Mouse (Mus musculus): ENCODE results near the gene 2300002M23Rik. TPM values are rescaled to one million over a fixed set of nuclear protein-coding genes. Genes with fewer than 3 reads are reported as not detected.
A peak's percentile ranks its signal among the peaks of the same experiment; 100 is the strongest.

Gene 2300002M23Rik
- polyA plus RNA-seq, 1 experiment, result not detected

DNA sequence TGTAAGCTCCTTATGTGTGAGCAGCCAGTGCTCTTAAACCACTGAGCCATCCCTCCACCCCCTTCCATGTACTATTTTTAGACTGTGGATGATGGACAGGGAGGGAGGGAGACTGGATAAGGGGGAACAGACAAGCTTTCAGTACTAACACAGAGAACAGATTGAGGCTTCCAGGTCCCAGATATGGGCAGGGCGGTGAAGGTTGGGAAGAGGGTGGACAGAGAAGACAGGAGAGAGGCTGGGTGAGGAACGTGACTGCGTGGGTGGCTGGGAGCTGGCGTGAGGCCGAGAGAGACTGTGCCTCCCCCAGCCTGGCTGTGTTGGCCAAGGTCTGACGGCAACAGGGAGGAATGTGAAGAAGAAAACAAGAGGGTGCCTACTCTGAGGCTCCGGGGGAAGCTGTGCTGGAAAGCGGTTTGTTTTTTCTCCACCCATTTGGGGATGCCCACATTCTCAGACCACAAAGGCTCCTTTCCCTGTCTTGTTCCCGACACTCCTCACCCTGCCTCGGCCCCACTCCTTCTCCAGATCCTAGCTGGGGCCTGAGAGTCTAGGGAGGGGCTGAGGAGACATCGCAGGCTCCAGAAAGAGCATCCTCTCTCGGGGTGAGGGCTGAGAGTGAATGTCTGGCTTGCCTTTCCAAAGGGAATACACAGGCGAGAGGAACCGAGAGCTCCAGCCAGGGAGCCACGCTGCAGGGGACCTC lies 17.7 kb upstream of the 2300002M23Rik start:
- Histone ChIP-seq H3K4me3 (ENCODE audit: insufficient read depth, low read depth, low read length) (no peak overlapping the region), H3K27ac (replicated peaks; ENCODE audit: low read depth, low read length) (peak overlapping the region; percentile 65), H3K4me1 (ENCODE audit: control insufficient read depth, insufficient read depth, insufficient read length, low read length) (peaks cover 10% of the 10 kb centered on the region)

DNA sequence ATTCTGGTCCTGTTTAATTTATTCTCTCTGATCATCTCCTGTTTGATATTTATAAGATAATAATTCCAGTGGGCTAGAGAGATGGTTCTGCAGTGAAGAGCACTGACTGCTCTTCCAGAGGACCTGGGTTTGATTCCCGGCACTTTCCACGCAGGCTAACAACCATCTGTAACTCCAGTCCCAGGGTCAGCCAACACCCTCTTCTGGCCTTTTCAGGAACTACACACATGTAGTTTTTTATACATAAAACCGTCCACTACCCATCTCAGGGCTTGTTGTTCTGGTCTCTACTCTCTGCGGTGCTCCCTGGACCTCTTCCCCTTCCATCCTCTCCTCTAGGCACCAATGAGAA lies 17.1 kb upstream of the 2300002M23Rik start:
- Histone ChIP-seq H3K27ac (replicated peaks; ENCODE audit: low read depth, low read length) (peak overlapping the region; percentile 53; the same call in 1 of the 2 replicates), H3K4me3 (ENCODE audit: insufficient read depth, low read depth, low read length) (no peak overlapping the region), H3K4me1 (ENCODE audit: control insufficient read depth, insufficient read depth, insufficient read length, low read length) (peaks cover 10% of the 10 kb centered on the region)

DNA sequence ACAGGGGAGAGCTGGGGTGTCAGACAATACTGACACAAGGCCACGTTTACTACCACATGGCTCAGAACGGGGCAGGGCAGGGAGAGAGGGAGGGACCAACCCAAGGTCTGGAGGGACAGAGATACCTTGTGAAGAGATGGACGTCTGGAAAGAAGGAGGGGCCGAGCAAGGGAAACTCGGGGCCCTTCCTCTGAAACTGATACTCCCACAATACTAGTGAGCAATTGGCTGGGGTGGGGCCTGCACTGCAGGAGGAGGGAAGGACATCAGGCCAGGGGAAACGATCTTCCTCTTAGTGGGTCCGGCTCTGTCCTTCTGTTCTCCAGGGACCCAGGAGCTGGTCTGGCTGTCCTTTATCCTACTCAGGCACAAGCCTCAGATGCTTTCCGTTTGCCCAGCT lies 16.4 kb upstream of the 2300002M23Rik start:
- no peak overlapping the region for H3K4me3 ChIP-seq (ENCODE audit: insufficient read depth, low read depth, low read length)
- peaks cover 10% of the 10 kb centered on the region for H3K4me1 ChIP-seq (ENCODE audit: control insufficient read depth, insufficient read depth, insufficient read length, low read length)
- H3K27ac ChIP-seq (replicated peaks; ENCODE audit: low read depth, low read length), result no peak overlapping the region

DNA sequence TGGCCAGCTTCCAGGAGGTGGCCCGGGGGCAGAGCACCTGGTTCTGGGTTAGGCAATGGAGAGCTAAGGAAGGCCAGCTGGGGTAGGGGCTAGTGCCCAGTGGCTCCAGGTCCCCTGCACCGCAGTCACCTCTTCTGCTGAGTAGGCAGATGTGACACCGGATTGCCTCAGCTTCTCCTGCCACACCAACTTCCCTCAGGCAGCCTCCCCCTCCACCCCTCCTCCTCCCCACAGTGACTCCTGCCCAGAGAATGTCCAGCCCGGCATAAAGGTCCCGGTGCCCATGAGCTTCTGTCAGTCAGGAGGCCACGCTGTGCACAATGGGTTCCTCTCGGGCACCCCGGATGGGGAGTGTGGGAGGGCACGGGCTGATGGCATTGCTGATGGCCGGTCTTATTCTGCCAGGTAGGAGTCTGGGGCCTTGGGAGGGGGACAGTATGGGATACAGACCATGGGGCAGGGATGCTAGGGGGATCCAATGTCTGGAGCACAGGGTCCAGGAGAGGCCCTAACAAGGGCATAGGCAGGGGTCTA lies 15.3 kb upstream of the 2300002M23Rik start, which contains the start of gene Cdsn:
Gene Cdsn (plus strand): TSS at position 248 of the 534 bp plus-strand sequence.
- peak within 1 kb of the TSS; percentile 32 for H3K4me3 ChIP-seq (ENCODE audit: insufficient read depth, low read depth, low read length)
- H3K27ac ChIP-seq (replicated peaks; ENCODE audit: low read depth, low read length), result 0 out of 2 replicates have a peak within 1 kb of the TSS, but pooled peaks have one; percentile 20
- H3K4me1 ChIP-seq (ENCODE audit: control insufficient read depth, insufficient read depth, insufficient read length, low read length), result peaks cover 10% of the 10 kb centered on the region

DNA sequence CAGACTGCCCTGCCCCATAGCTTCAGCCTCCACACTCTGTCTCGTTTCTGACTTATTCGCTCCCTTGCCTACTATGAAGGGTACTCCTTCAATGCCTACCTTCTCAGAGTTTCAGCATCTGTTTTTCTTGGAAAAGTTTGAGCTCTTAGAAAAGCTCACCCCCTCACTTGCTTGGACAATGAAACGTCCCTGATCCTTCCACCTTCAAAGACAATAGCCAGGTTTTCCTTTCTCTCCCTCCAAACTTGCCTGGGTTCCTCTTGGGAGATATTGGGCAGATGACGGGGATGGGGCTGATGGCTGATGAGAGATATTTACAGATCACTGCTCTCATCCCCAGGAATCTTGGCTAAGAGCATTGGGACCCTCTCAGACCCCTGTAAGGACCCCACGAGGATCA lies 12.9 kb upstream of the 2300002M23Rik start:
- H3K4me1 ChIP-seq (ENCODE audit: control insufficient read depth, insufficient read depth, insufficient read length, low read length), result peaks cover 8% of the 10 kb centered on the region; the same call in 1 of the 2 replicates
- no peak overlapping the region for H3K27ac ChIP-seq (replicated peaks; ENCODE audit: low read depth, low read length)
- H3K4me3 ChIP-seq (ENCODE audit: insufficient read depth, low read depth, low read length), result no peak overlapping the region

DNA sequence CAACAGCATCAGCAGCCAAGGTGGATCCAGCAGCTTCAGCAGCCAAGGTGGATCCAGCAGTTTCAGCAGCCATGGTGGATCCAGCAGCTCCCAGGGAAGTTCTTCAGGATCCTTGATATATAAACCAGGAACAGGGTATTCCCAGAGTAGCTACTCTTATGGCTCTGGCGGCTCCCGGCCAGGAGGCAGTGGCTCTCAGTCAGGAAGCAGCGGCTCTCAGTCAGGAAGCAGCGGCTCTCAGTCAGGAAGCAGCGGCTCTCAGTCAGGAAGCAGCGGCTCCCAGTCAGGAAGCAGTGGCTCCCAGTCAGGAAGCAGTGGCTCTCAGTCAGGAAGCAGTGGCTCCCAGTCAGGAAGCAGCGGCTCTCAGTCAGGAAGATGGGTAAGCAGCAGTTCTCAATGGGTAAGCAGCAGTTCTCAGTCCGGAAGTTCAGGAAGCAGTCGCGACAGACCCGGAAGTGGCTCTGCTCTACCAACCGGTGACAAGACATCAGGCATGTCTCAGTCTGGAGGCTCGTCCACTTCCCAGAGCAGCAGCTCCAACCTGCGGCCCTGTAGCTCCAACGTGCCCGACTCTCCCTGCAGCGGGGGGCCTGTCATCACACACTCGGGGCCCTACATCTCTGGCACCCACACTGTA lies 12.4 kb upstream of the 2300002M23Rik start:
- Histone ChIP-seq H3K4me1 (ENCODE audit: control insufficient read depth, insufficient read depth, insufficient read length, low read length) (peaks cover 8% of the 10 kb centered on the region; the same call in 1 of the 2 replicates), H3K27ac (replicated peaks; ENCODE audit: low read depth, low read length) (no peak overlapping the region), H3K4me3 (ENCODE audit: insufficient read depth, low read depth, low read length) (no peak overlapping the region)

DNA sequence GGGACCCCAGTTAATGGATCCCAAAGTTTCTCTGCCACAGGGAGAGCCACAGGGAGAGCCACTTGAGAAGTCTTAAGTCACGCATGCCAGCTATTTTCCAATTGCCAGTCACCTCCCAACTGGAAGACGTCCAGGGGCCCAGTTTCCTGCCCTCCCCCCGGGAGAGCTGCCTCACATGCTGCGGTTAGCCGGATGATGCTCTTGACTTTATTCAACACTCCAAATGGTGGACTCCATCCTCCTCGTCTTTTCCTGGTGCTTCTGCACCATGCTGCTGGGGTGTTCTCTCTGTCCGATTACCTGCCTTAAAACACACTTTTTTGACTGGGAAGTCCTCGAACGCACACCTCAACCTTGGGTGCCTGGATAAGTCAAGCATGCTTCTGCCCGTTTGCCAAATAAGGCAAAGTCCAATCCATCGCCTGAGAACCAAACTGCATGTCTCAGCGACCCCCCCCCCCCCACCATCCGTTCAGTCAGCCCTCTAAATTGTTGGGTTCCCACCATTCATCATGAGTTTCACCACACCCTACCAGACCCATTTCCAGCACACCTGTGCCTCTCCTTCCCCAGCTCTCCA lies 11.0 kb upstream of the 2300002M23Rik start:
- Histone ChIP-seq H3K27ac (replicated peaks; ENCODE audit: low read depth, low read length) (no peak overlapping the region), H3K4me1 (ENCODE audit: control insufficient read depth, insufficient read depth, insufficient read length, low read length) (peaks cover 4% of the 10 kb centered on the region; the same call in 1 of the 2 replicates), H3K4me3 (ENCODE audit: insufficient read depth, low read depth, low read length) (no peak overlapping the region)

DNA sequence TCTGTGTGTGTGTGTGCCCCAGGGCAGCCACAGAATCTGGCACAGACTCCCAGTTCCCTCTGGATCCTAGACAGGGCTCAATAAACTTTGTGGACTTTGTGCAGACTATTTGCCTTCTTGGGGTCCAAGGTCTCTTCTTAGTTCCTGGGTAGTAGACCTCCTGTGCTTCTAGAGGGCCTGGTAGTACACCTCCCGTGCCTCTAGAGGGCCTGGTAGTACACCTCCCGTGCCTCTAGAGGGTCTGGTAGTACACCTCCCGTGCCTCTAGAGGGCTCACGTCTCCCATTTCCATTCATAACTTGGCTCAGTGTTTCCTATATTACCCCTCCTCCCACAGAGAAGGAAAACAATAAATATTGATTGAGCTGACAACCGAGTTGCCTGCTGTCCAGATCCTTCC lies 10.4 kb upstream of the 2300002M23Rik start:
- peaks cover under 1% of the 10 kb centered on the region; the same call in 1 of the 2 replicates for H3K4me1 ChIP-seq (ENCODE audit: control insufficient read depth, insufficient read depth, insufficient read length, low read length)
- no peak overlapping the region for H3K27ac ChIP-seq (replicated peaks; ENCODE audit: low read depth, low read length)
- H3K4me3 ChIP-seq (ENCODE audit: insufficient read depth, low read depth, low read length), result no peak overlapping the region

DNA sequence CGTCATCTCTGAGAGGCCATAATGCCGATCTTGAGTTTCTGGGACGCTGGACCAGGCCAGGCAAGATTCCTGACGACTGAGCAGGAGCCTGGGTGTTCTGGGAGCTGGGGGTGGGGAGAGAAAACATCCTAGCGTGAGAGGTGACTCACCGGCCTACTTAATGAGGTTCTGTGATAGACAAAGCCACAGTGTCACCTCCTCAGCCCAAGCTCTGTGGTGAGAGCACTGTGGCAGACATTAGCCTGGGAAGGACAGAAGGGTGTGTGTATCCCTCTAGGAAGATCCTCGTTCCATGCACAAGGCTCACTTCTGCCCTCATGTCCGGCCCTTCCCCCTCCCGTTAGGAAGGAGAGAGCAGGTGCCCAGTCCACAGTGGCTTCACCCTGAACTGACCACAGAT lies 9.9 kb upstream of the 2300002M23Rik start:
- H3K27ac ChIP-seq (replicated peaks; ENCODE audit: low read depth, low read length), result no peak overlapping the region
- no peaks in the 10 kb centered on the region for H3K4me1 ChIP-seq (ENCODE audit: control insufficient read depth, insufficient read depth, insufficient read length, low read length)
- no peak overlapping the region for H3K4me3 ChIP-seq (ENCODE audit: insufficient read depth, low read depth, low read length)

DNA sequence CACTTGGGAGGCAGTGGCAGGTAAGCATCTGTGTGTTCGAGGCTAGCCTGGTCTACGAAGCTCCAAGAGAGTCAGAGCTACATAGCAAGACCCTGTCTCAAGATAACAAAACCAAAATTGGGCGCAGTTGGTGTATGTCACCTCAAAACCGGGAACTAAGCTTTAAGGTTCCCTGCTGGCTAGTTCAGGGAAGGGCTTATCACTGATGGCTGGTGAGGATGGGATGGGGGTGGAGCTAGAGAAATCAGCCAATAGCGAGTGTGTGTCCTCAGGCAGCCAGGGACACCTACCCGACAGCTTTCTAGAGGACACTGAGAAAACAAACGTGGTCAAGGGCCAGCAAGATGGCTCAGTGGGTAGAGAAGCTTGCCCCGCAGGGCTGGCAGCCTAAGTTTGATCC lies 9.0 kb upstream of the 2300002M23Rik start:
- no peak overlapping the region for H3K4me3 ChIP-seq (ENCODE audit: insufficient read depth, low read depth, low read length)
- no peaks in the 10 kb centered on the region for H3K4me1 ChIP-seq (ENCODE audit: control insufficient read depth, insufficient read depth, insufficient read length, low read length)
- H3K27ac ChIP-seq (replicated peaks; ENCODE audit: low read depth, low read length), result no peak overlapping the region

DNA sequence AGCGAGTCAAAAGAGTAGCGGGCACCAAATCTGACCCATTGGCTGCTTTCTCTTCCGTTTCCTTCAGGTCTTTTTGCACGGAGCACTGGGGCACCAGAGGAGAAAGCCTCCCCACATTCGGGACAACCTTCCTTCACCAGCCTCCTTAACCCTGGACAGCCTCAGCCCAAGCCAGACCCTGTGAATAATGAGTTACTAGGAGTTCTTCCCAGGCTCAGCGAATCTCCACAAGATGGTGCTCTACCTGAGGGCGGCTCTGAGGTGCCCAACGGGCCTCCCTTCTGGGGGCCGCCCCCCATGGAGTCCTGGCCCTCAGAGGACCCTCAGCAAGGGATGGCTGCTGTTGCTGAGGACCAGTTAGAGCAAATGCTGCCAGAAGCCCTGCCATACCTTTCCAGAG lies 517 bp downstream of the 2300002M23Rik start:
- Histone ChIP-seq H3K4me1 (ENCODE audit: control insufficient read depth, insufficient read depth, insufficient read length, low read length) (no peaks in the 10 kb centered on the region), H3K27ac (replicated peaks; ENCODE audit: low read depth, low read length) (no peak overlapping the region), H3K4me3 (ENCODE audit: insufficient read depth, low read depth, low read length) (no peak overlapping the region)

DNA sequence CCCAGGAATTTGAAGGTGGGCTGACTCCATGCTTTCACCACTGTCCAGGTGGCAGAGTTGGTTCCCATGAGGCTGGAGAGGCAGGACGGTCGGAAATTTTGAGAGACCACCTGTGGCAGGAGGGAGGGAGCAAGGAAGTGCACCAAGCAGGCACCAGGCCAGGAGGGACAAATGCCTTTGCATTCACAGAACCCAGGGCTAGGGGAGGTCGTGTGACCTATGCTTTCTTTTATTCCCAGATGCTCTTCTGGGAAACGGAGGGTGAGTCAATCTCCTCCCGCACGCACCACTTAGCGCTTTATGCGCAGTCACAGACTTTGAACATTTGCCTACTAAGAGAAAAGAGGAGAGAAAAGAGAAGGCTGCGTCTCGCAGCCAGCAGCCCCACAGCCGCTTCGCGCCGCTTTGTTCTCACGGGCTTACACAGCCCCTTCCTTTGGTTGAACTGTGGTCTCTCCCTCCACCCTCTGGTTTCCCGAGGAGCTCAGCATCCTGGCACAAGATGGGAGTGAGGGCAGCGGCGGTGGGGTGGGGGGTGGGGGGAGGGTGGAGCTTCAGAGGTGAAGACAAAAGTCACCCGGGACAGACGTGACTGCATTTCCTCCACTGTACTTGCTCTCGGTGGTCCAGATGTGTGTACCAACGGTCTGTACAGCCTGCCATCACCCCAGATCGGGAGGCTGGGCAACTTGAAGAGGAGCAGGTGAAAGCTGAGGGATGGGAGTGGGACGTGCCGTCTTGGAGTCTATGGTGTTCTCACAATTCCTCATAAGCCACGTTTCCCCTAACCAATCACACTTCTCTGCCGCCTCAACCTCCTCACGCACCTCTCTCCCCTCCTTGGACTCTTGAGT lies 2.1 kb downstream of the 2300002M23Rik start:
- Histone ChIP-seq H3K4me3 (ENCODE audit: insufficient read depth, low read depth, low read length) (no peak overlapping the region), H3K4me1 (ENCODE audit: control insufficient read depth, insufficient read depth, insufficient read length, low read length) (no peaks in the 10 kb centered on the region), H3K27ac (replicated peaks; ENCODE audit: low read depth, low read length) (no peak overlapping the region)

DNA sequence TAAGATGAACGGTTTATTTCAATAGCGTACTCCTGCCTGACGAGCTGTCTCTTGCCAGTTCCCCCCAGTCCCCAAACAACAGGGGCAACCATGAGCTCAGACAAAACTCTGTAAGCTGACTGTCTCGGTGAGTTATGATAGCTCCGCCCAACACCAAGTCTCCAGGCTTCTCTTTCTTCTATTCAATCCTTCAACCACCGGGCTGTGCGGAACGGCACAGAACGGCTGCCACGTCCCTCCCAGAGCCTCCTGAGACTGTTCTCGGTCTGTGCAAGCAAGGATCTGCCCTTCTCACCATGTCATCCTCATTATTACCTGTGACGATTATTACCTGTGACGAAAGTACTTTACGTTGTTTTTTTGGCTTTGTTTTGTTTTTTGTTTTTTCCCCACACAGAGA lies 3.6 kb downstream of the 2300002M23Rik start:
- H3K27ac ChIP-seq (replicated peaks; ENCODE audit: low read depth, low read length), result no peak overlapping the region
- no peak overlapping the region for H3K4me3 ChIP-seq (ENCODE audit: insufficient read depth, low read depth, low read length)
- no peaks in the 10 kb centered on the region for H3K4me1 ChIP-seq (ENCODE audit: control insufficient read depth, insufficient read depth, insufficient read length, low read length)

DNA sequence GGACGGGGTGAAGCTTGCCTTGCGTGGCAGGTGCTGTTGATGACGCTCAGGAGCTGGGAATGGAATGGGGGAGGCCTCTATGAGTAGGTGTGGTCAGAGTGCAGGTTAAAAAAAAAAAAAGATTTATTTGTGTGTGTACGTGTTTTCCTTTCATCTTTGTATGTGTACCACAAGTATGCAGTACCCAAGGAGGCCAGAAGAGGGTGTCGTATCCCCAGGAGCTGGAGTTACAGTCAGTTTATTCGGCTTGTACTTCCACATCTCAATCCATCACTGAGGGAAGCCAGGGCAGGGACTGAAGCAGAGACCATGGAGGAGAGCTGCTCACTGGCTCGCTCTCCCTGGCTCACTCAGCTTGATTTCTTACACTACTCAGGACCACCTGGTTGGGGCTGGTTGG lies 4.2 kb downstream of the 2300002M23Rik start:
- H3K4me1 ChIP-seq (ENCODE audit: control insufficient read depth, insufficient read depth, insufficient read length, low read length), result no peaks in the 10 kb centered on the region
- H3K4me3 ChIP-seq (ENCODE audit: insufficient read depth, low read depth, low read length), result no peak overlapping the region

DNA sequence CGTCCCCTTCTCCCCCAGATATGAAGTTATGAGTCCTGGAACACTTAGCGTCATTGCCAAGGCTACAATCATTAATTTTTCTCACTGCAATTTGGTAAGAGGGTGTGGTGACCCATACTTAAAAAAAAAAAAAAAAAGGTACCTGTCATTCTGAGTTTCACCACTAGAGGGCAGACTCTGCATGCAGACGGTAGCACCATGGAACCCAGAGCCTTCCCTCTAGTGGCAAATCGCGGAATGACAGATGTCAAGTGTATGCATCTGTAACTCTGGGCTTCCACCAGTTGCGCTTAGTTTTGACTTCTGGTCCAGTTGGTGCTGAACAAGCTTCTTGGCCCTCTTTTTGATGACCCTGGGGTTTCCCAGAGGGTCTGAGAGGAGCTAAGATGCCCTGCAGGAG lies 11.0 kb downstream of the 2300002M23Rik start:
- no peaks in the 10 kb centered on the region for H3K4me1 ChIP-seq (ENCODE audit: control insufficient read depth, insufficient read depth, insufficient read length, low read length)
- no peak overlapping the region for H3K4me3 ChIP-seq (ENCODE audit: insufficient read depth, low read depth, low read length)
- no peak overlapping the region for H3K27ac ChIP-seq (replicated peaks; ENCODE audit: low read depth, low read length)

More for the DNA sequence above, 4.2 kb downstream of the 2300002M23Rik start:
- no peak overlapping the region for H3K27ac ChIP-seq (replicated peaks; ENCODE audit: low read depth, low read length)

Measured in brown adipose tissue, adult 24 weeks (tissue).